Comparison of ENCODE assay signal across 32 mouse cellular contexts in genomic region chr12:113906459-113906858, GRCm38 (mm10).
"Had no signal": no experiment of that assay in that cellular context is flagged by ENCODE, and none has a peak within 500 bp of the region (broad histone marks: within the 10 kb centered on the region; RNA-seq: fewer than 3 reads in every experiment).

No protein-coding gene starts in this region.

- H3K9ac ChIP-seq: limb, embryonic 12.5 days; limb, embryonic 13.5 days; limb, embryonic 15.5 days; liver, embryonic 12.5 days; liver, embryonic 13.5 days; liver, embryonic 14.5 days; liver, embryonic 15.5 days; liver, postnatal 0 days; lung, embryonic 14.5 days; lung, embryonic 15.5 days; midbrain, embryonic 12.5 days; midbrain, embryonic 13.5 days; midbrain, embryonic 15.5 days; neural tube, embryonic 12.5 days had no signal

- H3K27me3 ChIP-seq: limb, embryonic 12.5 days; limb, embryonic 13.5 days; limb, embryonic 15.5 days; liver, embryonic 12.5 days; liver, embryonic 13.5 days; liver, embryonic 15.5 days; lung, embryonic 15.5 days; megakaryocyte, embryonic 14.5 days; midbrain, embryonic 12.5 days; midbrain, embryonic 13.5 days; midbrain, embryonic 15.5 days; neural tube, embryonic 12.5 days had no signal

- H3K27ac ChIP-seq: limb, embryonic 10.5 days; limb, embryonic 12.5 days; limb, embryonic 13.5 days; limb, embryonic 15.5 days; liver, embryonic 12.5 days; liver, embryonic 13.5 days; liver, embryonic 14.5 days; liver, embryonic 15.5 days; lung, embryonic 15.5 days; macrophage; midbrain, embryonic 10.5 days; midbrain, embryonic 12.5 days; midbrain, embryonic 13.5 days; midbrain, embryonic 15.5 days; neural tube, embryonic 12.5 days had no signal

- H3K36me3 ChIP-seq: limb, embryonic 10.5 days; limb, embryonic 12.5 days; limb, embryonic 13.5 days; limb, embryonic 15.5 days; liver, embryonic 12.5 days; liver, embryonic 13.5 days; liver, embryonic 15.5 days; lung, embryonic 15.5 days; midbrain, embryonic 10.5 days; midbrain, embryonic 12.5 days; midbrain, embryonic 13.5 days; midbrain, embryonic 15.5 days; neural tube, embryonic 12.5 days had no signal

- ATAC-seq: liver, embryonic 12.5 days; liver, postnatal 0 days; lung, postnatal 0 days; midbrain, embryonic 13.5 days; midbrain, embryonic 15.5 days; midbrain, embryonic 16.5 days had no signal

- DNase-seq: left cerebral cortex, postnatal 4 days; liver; liver, embryonic 13.5 days; liver, postnatal 0 days; lung, adult 18-20 months; lung, adult 2 months; lung, embryonic 14.5 days; lung, postnatal 10 days; lung, postnatal 14 days; lung, postnatal 36 days; lung, postnatal 4 days; midbrain, embryonic 14.5 days had no signal

- H3K4me1 ChIP-seq: limb, embryonic 10.5 days; limb, embryonic 12.5 days; limb, embryonic 13.5 days; limb, embryonic 15.5 days; liver, embryonic 12.5 days; liver, embryonic 13.5 days; liver, embryonic 15.5 days; lung, embryonic 15.5 days; midbrain, embryonic 10.5 days; midbrain, embryonic 12.5 days; midbrain, embryonic 13.5 days; midbrain, embryonic 15.5 days; neural tube, embryonic 12.5 days had no signal

- H3K9me3 ChIP-seq: limb, embryonic 10.5 days; limb, embryonic 15.5 days; liver, embryonic 12.5 days; liver, embryonic 13.5 days; liver, embryonic 15.5 days; lung, embryonic 15.5 days; megakaryocyte, embryonic 14.5 days had no signal

- H3K4me2 ChIP-seq: limb, embryonic 12.5 days; limb, embryonic 13.5 days; limb, embryonic 15.5 days; liver, embryonic 11.5 days; liver, embryonic 12.5 days; liver, embryonic 13.5 days; liver, embryonic 15.5 days; lung, embryonic 14.5 days; lung, embryonic 15.5 days; midbrain, embryonic 11.5 days; midbrain, embryonic 12.5 days; midbrain, embryonic 13.5 days; midbrain, embryonic 15.5 days; neural tube, embryonic 12.5 days had no signal

- H3K4me3 ChIP-seq: limb, embryonic 10.5 days; limb, embryonic 12.5 days; limb, embryonic 13.5 days; limb, embryonic 15.5 days; liver, embryonic 12.5 days; liver, embryonic 13.5 days; liver, embryonic 15.5 days; lung, embryonic 15.5 days; megakaryocyte, embryonic 14.5 days; midbrain, embryonic 10.5 days; midbrain, embryonic 12.5 days; midbrain, embryonic 13.5 days; midbrain, embryonic 15.5 days; myocyte; neural tube, embryonic 12.5 days had no signal
